Mouse (Mus musculus): ENCODE measurements around the gene Hsp90aa1. TPM values are rescaled to one million over a fixed set of nuclear protein-coding genes. Genes with fewer than 3 reads are reported as not detected.

Gene Hsp90aa1
- 730 TPM for polyA plus RNA-seq (2017; shearing (Covaris generic))

DNA sequence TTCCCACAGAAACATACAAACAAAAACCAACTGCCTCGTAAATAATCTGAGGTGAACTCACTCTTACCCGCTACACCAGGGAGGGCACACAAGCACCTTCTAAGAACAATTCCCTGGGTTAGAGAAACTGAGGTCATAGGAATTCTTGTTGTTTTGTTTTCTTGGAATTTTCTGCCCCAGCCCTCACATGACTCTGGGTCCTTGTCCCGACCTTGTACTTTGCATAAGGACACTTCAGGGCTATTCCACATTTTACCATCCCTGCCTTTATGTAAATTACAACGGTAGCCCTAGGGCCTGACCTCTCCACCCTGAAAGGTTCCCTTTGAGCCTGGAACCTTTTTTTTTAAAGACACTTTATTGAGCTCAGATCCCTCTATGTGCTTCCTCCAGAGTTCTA is at the start of gene Hsp90aa1:
Gene Hsp90aa1, minus strand, starts transcription at position 173 of the 400 bp plus-strand sequence.

DNA sequence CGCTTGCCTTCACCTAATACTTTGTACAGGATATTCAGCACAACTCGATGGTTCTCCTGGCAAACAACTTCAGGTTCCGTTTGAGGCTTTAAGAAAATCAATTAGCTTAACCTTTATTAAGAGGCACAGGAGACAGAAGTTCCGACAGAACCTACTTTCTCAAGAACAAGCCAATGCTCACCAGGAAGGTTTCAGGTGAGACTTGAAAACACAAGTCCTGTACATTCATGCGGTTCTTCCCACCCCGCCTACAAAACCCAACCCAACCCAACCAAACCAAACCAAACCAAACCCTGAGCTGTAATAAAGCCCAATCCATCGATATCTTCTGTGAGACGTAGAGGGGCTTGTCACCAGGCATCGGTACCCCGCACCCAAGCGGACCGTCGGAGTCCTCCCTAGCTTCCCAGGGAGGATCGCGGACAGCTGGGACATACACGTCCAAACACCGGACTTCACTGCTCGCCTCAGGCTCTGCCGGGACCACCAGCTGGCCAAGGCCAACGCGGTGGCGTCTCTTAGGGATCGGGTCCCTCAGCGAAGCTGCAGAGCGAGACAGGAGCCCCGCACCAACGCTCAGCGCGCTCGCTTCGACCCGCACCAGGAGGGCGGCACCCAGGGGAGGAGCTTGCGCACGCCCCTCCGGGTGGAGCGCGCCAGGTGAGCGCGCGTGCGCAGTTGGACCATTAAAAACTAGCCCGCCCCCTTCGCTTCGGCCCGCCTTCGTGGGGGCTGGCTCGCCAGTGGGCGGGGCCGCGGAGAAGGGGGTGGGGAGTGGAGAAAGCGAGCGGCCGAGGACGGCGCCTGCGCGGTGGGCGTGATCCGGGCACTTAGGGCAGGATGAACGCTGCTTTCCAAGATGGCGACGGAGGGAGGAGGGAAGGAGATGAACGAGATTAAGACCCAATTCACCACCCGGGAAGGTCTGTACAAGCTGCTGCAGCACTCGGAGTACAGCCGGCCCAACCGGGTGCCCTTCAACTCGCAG is 34.9 kb upstream of the Hsp90aa1 start, which contains the start of gene Wdr20:
Gene Wdr20, plus strand, starts transcription at position 775 of the 988 bp plus-strand sequence.

DNA sequence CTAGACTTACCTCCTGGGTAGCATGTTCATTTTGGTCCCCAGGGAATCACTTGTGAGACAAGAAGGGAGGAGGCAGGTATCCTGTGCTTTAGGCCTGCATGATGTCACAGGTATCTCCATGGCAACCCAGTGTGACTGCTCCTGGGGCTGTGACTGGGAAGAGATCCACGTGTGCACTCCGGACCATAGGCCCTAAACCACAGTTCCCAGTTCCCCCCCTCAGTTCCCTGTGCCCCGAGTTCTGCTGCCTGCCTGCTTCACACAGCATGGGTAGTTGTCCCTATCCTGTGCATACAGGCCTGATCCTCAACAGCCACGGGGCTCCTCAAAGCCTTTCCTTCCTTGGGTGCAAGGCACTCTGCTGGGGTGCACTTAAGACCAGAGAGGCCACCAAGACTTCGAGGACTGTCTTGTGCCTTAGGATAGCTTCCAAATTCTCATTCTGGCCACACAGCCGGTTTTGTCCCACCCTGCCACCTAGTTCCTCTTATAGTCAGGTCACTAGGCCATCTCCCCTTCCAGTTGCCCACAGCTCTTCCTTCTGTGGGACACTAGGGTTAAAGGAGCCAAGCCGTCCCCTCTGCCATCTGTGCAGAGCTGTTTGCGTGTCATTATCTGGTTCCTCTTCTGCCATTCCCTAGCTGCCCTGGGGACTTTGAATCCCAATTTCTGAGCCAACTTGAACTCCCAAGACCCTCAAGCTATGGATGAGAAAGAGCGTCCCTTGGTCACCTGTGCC is 19.8 kb downstream of the Hsp90aa1 start, which contains the start of gene 1700001K19Rik:
Gene 1700001K19Rik, minus strand, starts transcription at position 59 of the 739 bp plus-strand sequence.

Other genes with a start within 250 kb of the Hsp90aa1 start
- 35.3 TPM for gene Dync1h1, start 101.3 kb downstream of the Hsp90aa1 start, polyA plus RNA-seq (2017; shearing (Covaris generic))
- gene 1700001K19Rik, start 20.1 kb downstream of the Hsp90aa1 start, polyA plus RNA-seq (2017; shearing (Covaris generic)) = not detected
- gene Wdr20, start 35.2 kb upstream of the Hsp90aa1 start, polyA plus RNA-seq (2017; shearing (Covaris generic)) = 107 TPM
- gene Mok, start 138.2 kb upstream of the Hsp90aa1 start, polyA plus RNA-seq (2017; shearing (Covaris generic)) = not detected
- 1.4 TPM for gene Zfp839, start 147.5 kb upstream of the Hsp90aa1 start, polyA plus RNA-seq (2017; shearing (Covaris generic))
- gene Cinp, start 186.4 kb upstream of the Hsp90aa1 start, polyA plus RNA-seq (2017; shearing (Covaris generic)) = 26.7 TPM
- gene Tecpr2, start 186.5 kb upstream of the Hsp90aa1 start, polyA plus RNA-seq (2017; shearing (Covaris generic)) = 3.2 TPM